Mouse (Mus musculus) hindbrain, embryonic 12.5 days (tissue): ENCODE results near the gene Bst1. TPM values are rescaled to one million over a fixed set of nuclear protein-coding genes. Genes with fewer than 3 reads are reported as not detected.

ENCODE experiments used
- ATAC-seq: fragments of 200-750 bp; cut with Nextera tagmentation; 2 replicates; pipeline ENCODE4 v1.8.0; 2017; ENCODE audit warnings: moderate TSS enrichment; ENCODE audit not compliant: low FRiP score
- H3K27ac ChIP-seq: fragments of 300-500 bp; sonication (generic); 2 replicates; pipeline ENCODE4 v1.5.1; 2016; ENCODE audit warnings: mild to moderate bottlenecking
- H3K27me3 ChIP-seq: fragments of 300-500 bp; sonication (generic); 2 replicates; pipeline ENCODE4 v1.6.1; 2016; ENCODE audit warnings: mild to moderate bottlenecking
- H3K36me3 ChIP-seq: fragments of 300-500 bp; sonication (generic); 2 replicates; pipeline ENCODE4 v1.6.1; 2016; ENCODE audit warnings: mild to moderate bottlenecking
- H3K4me1 ChIP-seq: fragments of 300-500 bp; sonication (generic); 2 replicates; pipeline ENCODE4 v1.6.1; 2016
- H3K4me2 ChIP-seq: fragments of 300-500 bp; sonication (generic); replicated peaks from 2 replicates; pipeline ENCODE4 v1.6.1; 2016; ENCODE audit warnings: mild to moderate bottlenecking
- H3K4me3 ChIP-seq: fragments of 300-500 bp; sonication (generic); 2 replicates; pipeline ENCODE4 v1.5.1; 2016; ENCODE audit warnings: mild to moderate bottlenecking
- H3K9ac ChIP-seq: fragments of 300-500 bp; sonication (generic); 2 replicates; pipeline ENCODE4 v1.6.1; 2016; ENCODE audit warnings: mild to moderate bottlenecking, moderate library complexity
- H3K9me3 ChIP-seq: fragments of 300-500 bp; sonication (generic); replicated peaks from 2 replicates; pipeline ENCODE4 v1.6.1; 2016; ENCODE audit warnings: mild to moderate bottlenecking
- WGBS: fragments of 180-500 bp; shearing (Covaris S2); methylation state at CpG from one replicate; pipeline ENCODE4 v1.1.7; 2016; 5-methylcytosine and 5-hydroxymethylcytosine counted together
- polyA plus RNA-seq: library from polyadenylated mRNA; unstranded; fragments of >200 nt; fragmentation: Nextera tagmentation; extraction: Ambion mirVana; gene quantifications from 2 replicates; pipeline ENCODE4 v1.2.1, GENCODE M21; 2016

Bst1 gene
- polyA plus RNA-seq, 1 experiment from 2014 or later: 0.14 TPM

DNA sequence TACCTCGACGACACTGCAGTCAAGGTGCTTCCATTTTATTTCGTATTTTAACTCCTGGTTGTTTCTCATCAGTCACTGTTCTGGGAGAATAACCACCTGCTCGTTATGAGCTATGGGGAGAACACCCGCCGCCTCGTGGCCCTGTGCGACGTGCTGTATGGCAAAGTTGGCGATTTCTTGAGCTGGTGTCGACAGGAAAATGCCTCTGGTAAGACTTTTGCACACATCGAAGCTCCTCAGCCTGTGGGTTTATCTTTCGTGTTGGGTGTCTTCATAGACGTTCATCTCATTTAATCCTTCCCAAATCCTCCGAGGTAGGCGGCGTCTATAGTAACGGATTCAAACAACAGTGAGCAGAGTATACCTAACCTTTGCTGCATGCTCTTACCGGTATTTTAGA is 2.9 kb downstream of the Bst1 start, which contains the start of gene Fbxl5:
Fbxl5 (minus strand) TSS at position 101 of the 400 bp plus-strand sequence.
- ATAC-seq: no peak

GRCm38 (mm10) chr5:43822199-43822598 is 3.5 kb downstream of the Bst1 start:
- Histone ChIP-seq H3K4me2 (no peak overlapping the region), H3K4me1 (0 out of 2 replicates have a peak, but pooled peaks cover 3% of the 10 kb centered on the region), H3K27ac (no peak overlapping the region), H3K4me3 (no peak overlapping the region), H3K36me3 (no peaks in the 10 kb centered on the region), H3K27me3 (no peaks in the 10 kb centered on the region), H3K9me3 (no peaks in the 10 kb centered on the region), H3K9ac (no peak overlapping the region)
- ATAC-seq: no peak
- WGBS: 85% methylated on average over 8 of the region's 8 CpGs

More for the DNA sequence above, 2.9 kb downstream of the Bst1 start, which contains the start of gene Fbxl5:
- Histone ChIP-seq H3K27me3 (no peaks in the 10 kb centered on the region), H3K4me1 (0 out of 2 replicates have a peak, but pooled peaks cover 3% of the 10 kb centered on the region), H3K9me3 (no peaks in the 10 kb centered on the region), H3K4me3 (no peak within 1 kb of the TSS), H3K4me2 (no peak within 1 kb of the TSS), H3K27ac (no peak within 1 kb of the TSS), H3K9ac (no peak within 1 kb of the TSS), H3K36me3 (no peaks in the 10 kb centered on the region)
- 84% methylated on average over 19 of the region's 19 CpGs for WGBS

DNA sequence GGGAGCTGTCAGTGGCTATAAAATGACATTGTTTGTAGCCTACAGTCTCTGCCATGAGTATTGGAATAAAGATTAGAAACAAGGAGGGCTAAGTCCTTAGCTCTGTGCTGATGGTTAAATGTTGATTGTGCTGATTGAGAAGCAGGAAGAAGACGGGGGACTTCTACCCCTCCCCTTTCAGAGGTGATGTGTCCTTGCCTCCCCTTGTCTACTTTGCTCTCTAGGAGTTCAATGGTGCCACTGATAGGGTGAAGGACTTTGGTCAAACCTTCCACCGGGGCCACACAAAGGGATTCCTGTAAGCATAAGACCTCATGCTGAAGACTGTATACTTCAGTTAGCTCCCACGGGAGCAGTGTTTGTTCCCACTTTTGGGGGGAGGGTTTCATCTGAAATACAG is 4.1 kb downstream of the Bst1 start:
- no peak overlapping the region for H3K9ac ChIP-seq
- no peak overlapping the region for H3K27ac ChIP-seq
- no peak overlapping the region for H3K4me2 ChIP-seq
- no peaks in the 10 kb centered on the region for H3K9me3 ChIP-seq
- 79% methylated on average over 3 of the region's 3 CpGs for whole genome bisulfite sequencing
- no peaks in the 10 kb centered on the region for H3K36me3 ChIP-seq
- H3K4me1 ChIP-seq: 0 out of 2 replicates have a peak, but pooled peaks cover 3% of the 10 kb centered on the region
- H3K4me3 ChIP-seq: no peak overlapping the region
- ATAC-seq: no peak
- H3K27me3 ChIP-seq: no peaks in the 10 kb centered on the region

DNA sequence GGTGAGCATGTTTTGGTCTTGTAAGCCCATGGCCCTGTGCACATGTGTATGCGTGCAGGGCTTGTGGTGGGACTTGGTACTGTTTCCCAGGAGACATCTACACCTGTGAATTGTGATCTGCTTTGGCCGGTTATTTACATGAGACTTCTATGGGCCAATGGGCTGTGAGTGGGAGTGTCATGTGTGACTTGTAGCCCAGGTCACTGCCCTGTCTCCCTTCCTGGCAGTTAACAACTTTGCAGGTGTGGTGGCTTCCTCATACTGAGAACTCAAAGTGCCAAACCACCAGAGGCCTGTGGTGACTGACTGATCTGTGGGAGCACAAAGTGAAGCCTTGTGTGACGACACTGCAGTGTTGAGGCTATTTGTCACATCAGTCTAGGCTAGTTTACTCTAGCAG is 5.9 kb downstream of the Bst1 start:
- Histone ChIP-seq H3K4me3 (no peak overlapping the region), H3K9ac (no peak overlapping the region), H3K4me1 (no peaks in the 10 kb centered on the region), H3K9me3 (no peaks in the 10 kb centered on the region), H3K4me2 (no peak overlapping the region), H3K36me3 (no peaks in the 10 kb centered on the region), H3K27ac (no peak overlapping the region), H3K27me3 (no peaks in the 10 kb centered on the region)
- WGBS: 87% methylated on average over 3 of the region's 3 CpGs
- ATAC-seq: no peak

GRCm38 (mm10) chr5:43826883-43827282 is 8.2 kb downstream of the Bst1 start:
- Histone ChIP-seq H3K4me3 (no peak overlapping the region), H3K36me3 (no peaks in the 10 kb centered on the region), H3K4me2 (no peak overlapping the region), H3K4me1 (no peaks in the 10 kb centered on the region), H3K27ac (no peak overlapping the region), H3K9me3 (no peaks in the 10 kb centered on the region), H3K9ac (no peak overlapping the region), H3K27me3 (no peaks in the 10 kb centered on the region)
- 90% methylated on average over 2 of the region's 2 CpGs for WGBS
- ATAC-seq: no peak

DNA sequence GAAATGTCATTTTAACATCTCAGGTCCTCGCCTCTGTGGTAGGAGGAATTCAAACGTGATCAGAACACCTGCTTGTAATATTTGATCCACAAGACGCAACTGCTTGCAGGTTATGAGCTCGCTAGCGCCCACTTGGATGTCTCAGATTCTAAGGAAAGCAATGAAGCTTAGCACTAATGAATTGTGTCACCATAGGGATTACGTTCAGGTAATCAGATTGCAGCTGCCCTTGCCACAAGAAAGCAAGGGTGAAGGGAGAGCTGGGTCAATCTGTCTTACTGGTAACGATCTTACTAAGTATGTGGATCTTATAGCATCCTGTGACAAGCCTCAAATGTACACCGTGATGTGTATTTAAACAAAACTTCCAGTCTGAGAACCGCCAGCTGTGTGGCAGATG is 8.7 kb downstream of the Bst1 start:
- H3K27ac ChIP-seq: no peak overlapping the region
- H3K27me3 ChIP-seq: no peaks in the 10 kb centered on the region
- ATAC-seq: no peak
- H3K4me3 ChIP-seq: no peak overlapping the region
- no peak overlapping the region for H3K4me2 ChIP-seq
- H3K9me3 ChIP-seq: no peaks in the 10 kb centered on the region
- no peak overlapping the region for H3K9ac ChIP-seq
- 85% methylated on average over 9 of the region's 9 CpGs for WGBS
- no peaks in the 10 kb centered on the region for H3K4me1 ChIP-seq
- no peaks in the 10 kb centered on the region for H3K36me3 ChIP-seq

GRCm38 (mm10) chr5:43836590-43836989 is 17.9 kb downstream of the Bst1 start:
- H3K36me3 ChIP-seq: no peaks in the 10 kb centered on the region
- H3K4me3 ChIP-seq: no peak overlapping the region
- H3K4me2 ChIP-seq: no peak overlapping the region
- no peaks in the 10 kb centered on the region for H3K27me3 ChIP-seq
- H3K9ac ChIP-seq: no peak overlapping the region
- no peaks in the 10 kb centered on the region for H3K9me3 ChIP-seq
- WGBS: 89% methylated on average over 7 of the region's 7 CpGs
- H3K27ac ChIP-seq: no peak overlapping the region
- no peaks in the 10 kb centered on the region for H3K4me1 ChIP-seq
- ATAC-seq: no peak

GRCm38 (mm10) chr5:43837372-43837771 is 18.7 kb downstream of the Bst1 start:
- no peaks in the 10 kb centered on the region for H3K9me3 ChIP-seq
- no peaks in the 10 kb centered on the region for H3K36me3 ChIP-seq
- no peaks in the 10 kb centered on the region for H3K27me3 ChIP-seq
- no peak for ATAC-seq
- H3K9ac ChIP-seq: no peak overlapping the region
- no peak overlapping the region for H3K27ac ChIP-seq
- no peak overlapping the region for H3K4me2 ChIP-seq
- WGBS: 45% methylated on average over 5 of the region's 5 CpGs
- H3K4me3 ChIP-seq: no peak overlapping the region
- H3K4me1 ChIP-seq: no peaks in the 10 kb centered on the region

GRCm38 (mm10) chr5:43841144-43842010 is 22.7 kb downstream of the Bst1 start:
- no peak overlapping the region for H3K27ac ChIP-seq
- no peak for ATAC-seq
- H3K4me2 ChIP-seq: no peak overlapping the region
- no peaks in the 10 kb centered on the region; the same call in 1 of the 2 replicates for H3K9me3 ChIP-seq
- H3K4me3 ChIP-seq: no peak overlapping the region
- peaks cover 8% of the 10 kb centered on the region for H3K4me1 ChIP-seq
- no peaks in the 10 kb centered on the region for H3K36me3 ChIP-seq
- H3K9ac ChIP-seq: no peak overlapping the region
- H3K27me3 ChIP-seq: no peaks in the 10 kb centered on the region
- WGBS: 54% methylated on average over 11 of the region's 11 CpGs

DNA sequence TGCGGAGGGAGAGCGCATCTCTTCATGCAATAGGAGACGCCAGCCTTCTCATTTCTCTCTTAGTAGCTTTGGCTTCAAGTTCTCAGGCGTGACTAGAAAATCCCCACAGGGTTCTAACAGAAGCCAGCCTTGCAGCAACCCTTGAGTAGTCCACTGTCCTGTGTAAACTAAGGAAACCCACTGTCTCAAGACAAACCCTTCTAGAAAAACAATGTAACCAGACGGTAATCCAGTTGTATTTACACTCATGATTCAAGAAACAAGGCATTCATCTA is 23.3 kb downstream of the Bst1 start:
- H3K4me1 ChIP-seq: peaks cover 9% of the 10 kb centered on the region
- no peak overlapping the region for H3K9ac ChIP-seq
- no peaks in the 10 kb centered on the region for H3K27me3 ChIP-seq
- 82% methylated on average over 5 of the region's 5 CpGs for WGBS
- no peak overlapping the region for H3K4me3 ChIP-seq
- no peak for ATAC-seq
- H3K36me3 ChIP-seq: no peaks in the 10 kb centered on the region
- H3K9me3 ChIP-seq: no peaks in the 10 kb centered on the region; the same call in 1 of the 2 replicates
- H3K4me2 ChIP-seq: no peak overlapping the region
- H3K27ac ChIP-seq: no peak overlapping the region

DNA sequence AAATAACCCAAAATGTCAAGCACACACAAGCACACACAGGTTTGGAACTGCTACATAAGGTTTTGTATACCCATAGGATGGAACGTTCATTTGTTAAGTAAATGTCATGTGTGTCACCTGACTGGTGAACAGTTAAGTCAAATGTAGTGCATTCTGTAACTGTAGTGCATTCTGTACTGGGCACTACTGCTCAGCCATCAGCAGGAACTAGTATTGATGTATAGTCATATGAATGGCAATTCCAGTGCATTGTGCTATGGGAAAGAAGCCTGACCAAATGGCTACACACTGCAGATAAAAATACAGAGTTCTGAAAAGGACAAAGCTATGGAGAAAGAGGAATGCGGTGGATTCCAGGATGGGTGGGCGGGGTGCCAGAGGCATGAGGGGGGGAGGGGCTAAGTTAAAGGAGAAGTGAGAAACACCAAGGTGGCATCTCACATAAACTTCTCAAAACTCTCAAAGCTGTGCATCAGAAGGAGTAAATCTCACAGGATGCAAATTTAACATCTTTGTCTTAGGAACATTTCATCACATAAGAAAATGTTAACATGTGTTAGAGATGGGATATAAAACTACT is 24.0 kb downstream of the Bst1 start:
- no peak for ATAC-seq
- 75% methylated on average over 3 of the region's 3 CpGs for WGBS
- no peak overlapping the region for H3K9ac ChIP-seq
- no peak overlapping the region for H3K4me3 ChIP-seq
- no peaks in the 10 kb centered on the region for H3K27me3 ChIP-seq
- no peak overlapping the region for H3K27ac ChIP-seq
- H3K36me3 ChIP-seq: no peaks in the 10 kb centered on the region
- H3K9me3 ChIP-seq: no peaks in the 10 kb centered on the region; the same call in 1 of the 2 replicates
- peaks cover 9% of the 10 kb centered on the region for H3K4me1 ChIP-seq
- no peak overlapping the region for H3K4me2 ChIP-seq

DNA sequence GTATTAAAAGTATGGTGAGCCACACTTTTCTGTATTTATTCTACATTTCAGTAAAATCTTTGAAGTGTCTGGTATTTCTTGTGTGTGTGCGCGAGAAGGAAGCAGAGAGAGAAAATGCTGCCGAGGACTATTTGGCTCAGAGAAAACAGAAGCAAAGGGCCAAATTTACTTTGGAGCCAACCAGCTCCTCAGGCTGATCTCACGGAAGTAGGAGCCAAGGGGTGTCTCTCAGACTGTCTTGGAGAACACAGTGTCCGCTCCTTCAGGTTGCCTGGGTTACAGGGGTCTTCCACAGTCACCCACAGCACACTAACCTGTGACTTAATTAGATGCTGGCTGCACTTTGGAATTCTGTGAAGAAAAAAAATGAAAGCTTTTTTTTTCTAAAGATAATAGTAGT is 26.4 kb downstream of the Bst1 start:
- Histone ChIP-seq H3K9ac (no peak overlapping the region), H3K36me3 (no peaks in the 10 kb centered on the region)
- 89% methylated on average over 5 of the region's 5 CpGs for WGBS

DNA sequence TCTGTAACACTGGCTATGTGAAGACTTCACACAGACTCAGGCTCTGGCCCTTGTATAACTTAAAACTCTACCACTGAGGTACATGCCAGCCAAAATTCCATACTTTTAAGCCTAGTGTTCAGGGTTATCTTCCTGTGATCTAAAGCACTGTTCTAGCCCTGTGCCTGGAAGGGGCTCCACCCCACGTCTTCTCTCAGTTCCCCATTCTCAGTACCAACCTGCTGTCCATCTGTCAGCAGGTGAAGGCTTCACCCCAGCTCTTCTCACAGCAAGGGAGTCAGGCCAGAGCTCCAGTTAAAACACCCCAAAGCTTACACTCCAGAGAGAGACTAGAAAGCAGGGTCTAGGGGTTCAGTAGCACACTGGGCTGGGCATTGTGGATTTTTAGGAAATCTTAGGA is 27.0 kb downstream of the Bst1 start:
- no peak overlapping the region for H3K4me2 ChIP-seq
- H3K36me3 ChIP-seq: no peaks in the 10 kb centered on the region
- H3K4me3 ChIP-seq: no peak overlapping the region
- no peak overlapping the region for H3K9ac ChIP-seq
- H3K4me1 ChIP-seq: peaks cover 9% of the 10 kb centered on the region
- 53% methylated on average over 1 of the region's 1 CpGs for WGBS
- H3K27ac ChIP-seq: no peak overlapping the region
- H3K9me3 ChIP-seq: no peaks in the 10 kb centered on the region; the same call in 1 of the 2 replicates
- H3K27me3 ChIP-seq: no peaks in the 10 kb centered on the region
- no peak for ATAC-seq

More for the DNA sequence above, 26.4 kb downstream of the Bst1 start:
- no peaks in the 10 kb centered on the region; the same call in 1 of the 2 replicates for H3K9me3 ChIP-seq
- H3K4me3 ChIP-seq: no peak overlapping the region
- no peak for ATAC-seq
- peaks cover 9% of the 10 kb centered on the region for H3K4me1 ChIP-seq
- H3K27me3 ChIP-seq: no peaks in the 10 kb centered on the region
- H3K4me2 ChIP-seq: no peak overlapping the region
- H3K27ac ChIP-seq: no peak overlapping the region
